Mouse (Mus musculus): ENCODE data around the gene Slc25a26. TPM values are rescaled to one million over a fixed set of nuclear protein-coding genes. Genes with fewer than 3 reads are reported as not detected.

Gene Slc25a26
- polyA plus RNA-seq, 1 experiment from 2014 or later = 3.1 TPM

GRCm38 (mm10) chr6:94601811-94602210 is 101.7 kb downstream of the Slc25a26 start:
- Histone ChIP-seq H3K27me3 (ENCODE audit: control insufficient read depth, insufficient read depth, low read depth, low read length) (no peaks in the 10 kb centered on the region), H3K9ac (ENCODE audit: low read depth, low read length) (no peak overlapping the region), H3K36me3 (ENCODE audit: control insufficient read depth, insufficient read depth) (no peaks in the 10 kb centered on the region; the same call in 1 of the 2 replicates), H3K9me3 (replicated peaks; ENCODE audit: control insufficient read depth, low read length) (no peaks in the 10 kb centered on the region), H3K4me1 (ENCODE audit: control insufficient read depth, low read depth, low read length) (no peaks in the 10 kb centered on the region), H3K4me3 (ENCODE audit: low read depth, low read length) (no peak overlapping the region), H3K27ac (ENCODE audit: low read length) (no peak overlapping the region), H3K4me2 (ENCODE audit: low read depth, low read length) (no peak overlapping the region)
- no peak for ATAC-seq (ENCODE audit: low read depth)
- 62% methylated on average over 5 of the region's 5 CpGs for WGBS (ENCODE audit: insufficient replicate concordance)

GRCm38 (mm10) chr6:94604072-94604471 is 103.9 kb downstream of the Slc25a26 start:
- Histone ChIP-seq H3K9me3 (replicated peaks; ENCODE audit: control insufficient read depth, low read length) (no peaks in the 10 kb centered on the region), H3K4me1 (ENCODE audit: control insufficient read depth, low read depth, low read length) (no peaks in the 10 kb centered on the region), H3K36me3 (ENCODE audit: control insufficient read depth, insufficient read depth) (no peaks in the 10 kb centered on the region; the same call in 1 of the 2 replicates), H3K27me3 (ENCODE audit: control insufficient read depth, insufficient read depth, low read depth, low read length) (no peaks in the 10 kb centered on the region), H3K27ac (ENCODE audit: low read length) (no peak overlapping the region), H3K9ac (ENCODE audit: low read depth, low read length) (no peak overlapping the region), H3K4me3 (ENCODE audit: low read depth, low read length) (no peak overlapping the region), H3K4me2 (ENCODE audit: low read depth, low read length) (no peak overlapping the region)
- 66% methylated on average over 3 of the region's 3 CpGs for WGBS (ENCODE audit: insufficient replicate concordance)
- no peak for ATAC-seq (ENCODE audit: low read depth)

- Histone ChIP-seq H3K27ac (ENCODE audit: low read length) (no peak overlapping the region), H3K9ac (ENCODE audit: low read depth, low read length) (no peak overlapping the region), H3K4me3 (ENCODE audit: low read depth, low read length) (no peak overlapping the region), H3K4me2 (ENCODE audit: low read depth, low read length) (no peak overlapping the region), H3K27me3 (ENCODE audit: control insufficient read depth, insufficient read depth, low read depth, low read length) (no peaks in the 10 kb centered on the region), H3K4me1 (ENCODE audit: control insufficient read depth, low read depth, low read length) (no peaks in the 10 kb centered on the region), H3K36me3 (ENCODE audit: control insufficient read depth, insufficient read depth) (no peaks in the 10 kb centered on the region; the same call in 1 of the 2 replicates), H3K9me3 (replicated peaks; ENCODE audit: control insufficient read depth, low read length) (no peaks in the 10 kb centered on the region)
- no peak for ATAC-seq (ENCODE audit: low read depth)
- 49% methylated on average over 2 of the region's 2 CpGs for WGBS (ENCODE audit: insufficient replicate concordance)
Measured at GRCm38 (mm10) chr6:94604546-94604945, 104.4 kb downstream of the Slc25a26 start.

GRCm38 (mm10) chr6:94613235-94613895 is 113.2 kb downstream of the Slc25a26 start:
- no peaks in the 10 kb centered on the region for H3K4me1 ChIP-seq (ENCODE audit: control insufficient read depth, low read depth, low read length)
- H3K9me3 ChIP-seq (replicated peaks; ENCODE audit: control insufficient read depth, low read length) = no peaks in the 10 kb centered on the region
- H3K36me3 ChIP-seq (ENCODE audit: control insufficient read depth, insufficient read depth) = no peaks in the 10 kb centered on the region; the same call in 1 of the 2 replicates
- 61% methylated on average over 6 of the region's 6 CpGs for WGBS (ENCODE audit: insufficient replicate concordance)
- H3K4me2 ChIP-seq (ENCODE audit: low read depth, low read length) = no peak overlapping the region
- H3K27me3 ChIP-seq (ENCODE audit: control insufficient read depth, insufficient read depth, low read depth, low read length) = no peaks in the 10 kb centered on the region
- H3K4me3 ChIP-seq (ENCODE audit: low read depth, low read length) = no peak overlapping the region
- no peak overlapping the region for H3K9ac ChIP-seq (ENCODE audit: low read depth, low read length)
- H3K27ac ChIP-seq (ENCODE audit: low read length) = no peak overlapping the region
- ATAC-seq (ENCODE audit: low read depth) = no peak

- Histone ChIP-seq H3K4me3 (ENCODE audit: low read depth, low read length) (no peak overlapping the region), H3K27me3 (ENCODE audit: control insufficient read depth, insufficient read depth, low read depth, low read length) (no peaks in the 10 kb centered on the region), H3K9me3 (replicated peaks; ENCODE audit: control insufficient read depth, low read length) (no peaks in the 10 kb centered on the region), H3K4me1 (ENCODE audit: control insufficient read depth, low read depth, low read length) (no peaks in the 10 kb centered on the region), H3K27ac (ENCODE audit: low read length) (no peak overlapping the region), H3K36me3 (ENCODE audit: control insufficient read depth, insufficient read depth) (no peaks in the 10 kb centered on the region; the same call in 1 of the 2 replicates), H3K9ac (ENCODE audit: low read depth, low read length) (no peak overlapping the region), H3K4me2 (ENCODE audit: low read depth, low read length) (no peak overlapping the region)
- ATAC-seq (ENCODE audit: low read depth) = no peak
- WGBS (ENCODE audit: insufficient replicate concordance) = 73% methylated on average over 6 of the region's 6 CpGs
Measured at GRCm38 (mm10) chr6:94614346-94614745, 114.2 kb downstream of the Slc25a26 start.

GRCm38 (mm10) chr6:94615936-94616335 is 115.8 kb downstream of the Slc25a26 start:
- Histone ChIP-seq H3K4me3 (ENCODE audit: low read depth, low read length) (no peak overlapping the region), H3K27ac (ENCODE audit: low read length) (no peak overlapping the region), H3K36me3 (ENCODE audit: control insufficient read depth, insufficient read depth) (no peaks in the 10 kb centered on the region; the same call in 1 of the 2 replicates), H3K4me1 (ENCODE audit: control insufficient read depth, low read depth, low read length) (no peaks in the 10 kb centered on the region), H3K9ac (ENCODE audit: low read depth, low read length) (no peak overlapping the region), H3K4me2 (ENCODE audit: low read depth, low read length) (no peak overlapping the region), H3K27me3 (ENCODE audit: control insufficient read depth, insufficient read depth, low read depth, low read length) (no peaks in the 10 kb centered on the region), H3K9me3 (replicated peaks; ENCODE audit: control insufficient read depth, low read length) (no peaks in the 10 kb centered on the region)
- WGBS (ENCODE audit: insufficient replicate concordance) = 76% methylated on average over 4 of the region's 4 CpGs
- no peak for ATAC-seq (ENCODE audit: low read depth)

GRCm38 (mm10) chr6:94618671-94619070 is 118.5 kb downstream of the Slc25a26 start:
- H3K36me3 ChIP-seq (ENCODE audit: control insufficient read depth, insufficient read depth) = no peaks in the 10 kb centered on the region; the same call in 1 of the 2 replicates
- 69% methylated on average over 5 of the region's 5 CpGs for WGBS (ENCODE audit: insufficient replicate concordance)
- no peaks in the 10 kb centered on the region for H3K9me3 ChIP-seq (replicated peaks; ENCODE audit: control insufficient read depth, low read length)
- H3K9ac ChIP-seq (ENCODE audit: low read depth, low read length) = no peak overlapping the region
- no peak overlapping the region for H3K4me2 ChIP-seq (ENCODE audit: low read depth, low read length)
- no peaks in the 10 kb centered on the region for H3K4me1 ChIP-seq (ENCODE audit: control insufficient read depth, low read depth, low read length)
- no peak overlapping the region for H3K27ac ChIP-seq (ENCODE audit: low read length)
- no peak overlapping the region for H3K4me3 ChIP-seq (ENCODE audit: low read depth, low read length)
- ATAC-seq (ENCODE audit: low read depth) = no peak
- no peaks in the 10 kb centered on the region for H3K27me3 ChIP-seq (ENCODE audit: control insufficient read depth, insufficient read depth, low read depth, low read length)

- H3K27me3 ChIP-seq (ENCODE audit: control insufficient read depth, insufficient read depth, low read depth, low read length) = no peaks in the 10 kb centered on the region
- no peak for ATAC-seq (ENCODE audit: low read depth)
- H3K4me3 ChIP-seq (ENCODE audit: low read depth, low read length) = no peak overlapping the region
- no peak overlapping the region for H3K27ac ChIP-seq (ENCODE audit: low read length)
- H3K36me3 ChIP-seq (ENCODE audit: control insufficient read depth, insufficient read depth) = no peaks in the 10 kb centered on the region; the same call in 1 of the 2 replicates
- no peaks in the 10 kb centered on the region for H3K9me3 ChIP-seq (replicated peaks; ENCODE audit: control insufficient read depth, low read length)
- H3K4me1 ChIP-seq (ENCODE audit: control insufficient read depth, low read depth, low read length) = no peaks in the 10 kb centered on the region
- H3K9ac ChIP-seq (ENCODE audit: low read depth, low read length) = no peak overlapping the region
- 71% methylated on average over 6 of the region's 6 CpGs for WGBS (ENCODE audit: insufficient replicate concordance)
- no peak overlapping the region for H3K4me2 ChIP-seq (ENCODE audit: low read depth, low read length)
Measured at GRCm38 (mm10) chr6:94620287-94620686, 120.2 kb downstream of the Slc25a26 start.

- H3K36me3 ChIP-seq (ENCODE audit: control insufficient read depth, insufficient read depth) = no peaks in the 10 kb centered on the region; the same call in 1 of the 2 replicates
- no peak for ATAC-seq (ENCODE audit: low read depth)
- WGBS (ENCODE audit: insufficient replicate concordance) = 58% methylated on average over 9 of the region's 9 CpGs
Measured at GRCm38 (mm10) chr6:94620801-94621301, 120.7 kb downstream of the Slc25a26 start.

More at GRCm38 (mm10) chr6:94620801-94621301, 120.7 kb downstream of the Slc25a26 start:
- H3K27ac ChIP-seq (ENCODE audit: low read length) = no peak overlapping the region
- H3K9me3 ChIP-seq (replicated peaks; ENCODE audit: control insufficient read depth, low read length) = no peaks in the 10 kb centered on the region
- H3K27me3 ChIP-seq (ENCODE audit: control insufficient read depth, insufficient read depth, low read depth, low read length) = no peaks in the 10 kb centered on the region
- H3K4me3 ChIP-seq (ENCODE audit: low read depth, low read length) = no peak overlapping the region
- no peaks in the 10 kb centered on the region for H3K4me1 ChIP-seq (ENCODE audit: control insufficient read depth, low read depth, low read length)
- no peak overlapping the region for H3K9ac ChIP-seq (ENCODE audit: low read depth, low read length)
- H3K4me2 ChIP-seq (ENCODE audit: low read depth, low read length) = no peak overlapping the region

All from liver, embryonic 16.5 days (tissue).